51 mouse cellular contexts compared by ENCODE assay signal in genomic region chr10:77811743-77812142, GRCm38 (mm10). TPM values are rescaled to one million over a fixed set of nuclear protein-coding genes. Genes with fewer than 3 reads are reported as not detected.
"Had no signal": no experiment of that assay in that cellular context is flagged by ENCODE, and none has a peak within 500 bp of the region (broad histone marks: within the 10 kb centered on the region; RNA-seq: fewer than 3 reads in every experiment).

Gene Gm9507, minus strand, starts transcription at chr10:77811843.

- H3K4me1 ChIP-seq: heart, embryonic 10.5 days; heart, embryonic 12.5 days; heart, embryonic 13.5 days; heart, embryonic 15.5 days; hindbrain, embryonic 12.5 days; intestine, embryonic 15.5 days; kidney, embryonic 15.5 days had no signal

- ATAC-seq: hindbrain, embryonic 16.5 days; hindbrain, postnatal 0 days; inflammation-experienced regulatory T-cells, adult 6 months; intestine, embryonic 15.5 days; intestine, embryonic 16.5 days; intestine, postnatal 0 days had no signal

- H3K9me3 ChIP-seq: heart, embryonic 15.5 days; hindbrain, embryonic 12.5 days; hindbrain, embryonic 13.5 days; hindbrain, embryonic 15.5 days; intestine, embryonic 15.5 days; kidney, embryonic 15.5 days had no signal

- H3K27me3 ChIP-seq: heart, embryonic 15.5 days; hindbrain, embryonic 12.5 days; hindbrain, embryonic 13.5 days; hindbrain, embryonic 15.5 days; intestine, embryonic 15.5 days; kidney, embryonic 15.5 days had no signal

- H3K27ac ChIP-seq: heart, embryonic 10.5 days; heart, embryonic 13.5 days; heart, embryonic 15.5 days; hindbrain, embryonic 10.5 days; hindbrain, embryonic 12.5 days; hindbrain, embryonic 13.5 days; hindbrain, embryonic 14.5 days; hindbrain, embryonic 15.5 days; hindbrain, postnatal 0 days; intestine, embryonic 15.5 days; kidney, embryonic 15.5 days; kidney, postnatal 0 days; layer of hippocampus, adult 2 months had no signal

- H3K9ac ChIP-seq: heart, embryonic 12.5 days; heart, embryonic 13.5 days; heart, embryonic 15.5 days; hindbrain, embryonic 12.5 days; hindbrain, embryonic 13.5 days; hindbrain, embryonic 14.5 days; hindbrain, embryonic 15.5 days; intestine, embryonic 15.5 days; kidney, embryonic 15.5 days had no signal

- DNase-seq: heart, postnatal 10 days; heart, postnatal 14 days; heart, postnatal 36 days; heart, postnatal 4 days; kidney, adult 11 months; kidney, adult 18-20 months; kidney, adult 2 months; kidney, adult 8-10 months; kidney, adult 9 months; kidney, postnatal 10 days; kidney, postnatal 14 days; kidney, postnatal 25 days; kidney, postnatal 36 days; kidney, postnatal 4 days; layer of hippocampus, adult 9-11 months; layer of hippocampus, postnatal 36 days had no signal

- H3K4me3 ChIP-seq: heart, embryonic 10.5 days; heart, embryonic 12.5 days; heart, embryonic 13.5 days; heart, embryonic 15.5 days; hindbrain, embryonic 10.5 days; hindbrain, embryonic 12.5 days; hindbrain, embryonic 13.5 days; hindbrain, embryonic 15.5 days; intestine, embryonic 15.5 days; kidney, embryonic 15.5 days; layer of hippocampus, adult 2 months had no signal

- H3K4me2 ChIP-seq: heart, embryonic 11.5 days; heart, embryonic 12.5 days; heart, embryonic 13.5 days; heart, embryonic 15.5 days; hindbrain, embryonic 12.5 days; hindbrain, embryonic 13.5 days; hindbrain, embryonic 14.5 days; hindbrain, embryonic 15.5 days; intestine, embryonic 15.5 days; kidney, embryonic 15.5 days had no signal

- H3K36me3 ChIP-seq: heart, embryonic 10.5 days; heart, embryonic 12.5 days; heart, embryonic 13.5 days; heart, embryonic 15.5 days; hindbrain, embryonic 10.5 days; hindbrain, embryonic 12.5 days; hindbrain, embryonic 13.5 days; hindbrain, embryonic 15.5 days; intestine, embryonic 15.5 days; kidney, embryonic 15.5 days had no signal

RNA-seq across cellular contexts. Expression of gene Gm9507, which starts in this region (rescaled TPM):
- total RNA-seq: heart, adult 8-10 months; heart, postnatal 10 days; heart, postnatal 14 days; heart, postnatal 25 days; heart, postnatal 36 days; heart, postnatal 4 days; hematopoietic stem cell, adult 5-6 weeks; hindbrain, postnatal 0 days; layer of hippocampus, adult 18-20 months; layer of hippocampus, adult 2 months; layer of hippocampus, adult 8-10 months; layer of hippocampus, postnatal 10 days; layer of hippocampus, postnatal 14 days; layer of hippocampus, postnatal 25 days; layer of hippocampus, postnatal 36 days had no signal
- polyA plus RNA-seq: heart, embryonic 10.5 days; heart, embryonic 11.5 days; heart, embryonic 12.5 days; heart, embryonic 13.5 days; heart, embryonic 14.5 days; heart, embryonic 15.5 days; heart, embryonic 16.5 days; heart, postnatal 0 days; hindbrain, embryonic 10.5 days; hindbrain, embryonic 11.5 days; hindbrain, embryonic 12.5 days; hindbrain, embryonic 13.5 days; hindbrain, embryonic 14.5 days; hindbrain, embryonic 15.5 days; hindbrain, embryonic 16.5 days; hindbrain, postnatal 0 days; inflammation-experienced regulatory T-cells, adult 6 months; intestine, embryonic 14.5 days; intestine, embryonic 15.5 days; intestine, embryonic 16.5 days; intestine, postnatal 0 days; kidney, adult 2 months; kidney, embryonic 14.5 days; kidney, embryonic 15.5 days; kidney, embryonic 16.5 days; kidney, postnatal 0 days; large intestine, adult 2 months had no signal
